Mouse (Mus musculus) forebrain, embryonic 14.5 days (tissue): ENCODE results near the gene Zfp82. TPM values are rescaled to one million over a fixed set of nuclear protein-coding genes. Genes with fewer than 3 reads are reported as not detected.
"Not testable (repeated sequence)": the region's sequence is repeated elsewhere in the genome, so short reads cannot be mapped to it uniquely, and the experiment has no call there.

Experiments
- ATAC-seq: fragments of 200-750 bp; cut with Nextera tagmentation; 2 replicates; pipeline ENCODE4 v1.8.0; 2017; ENCODE audit warnings: mild to moderate bottlenecking, moderate library complexity
- DNase-seq: peaks from one replicate; pipeline ENCODE4 v3.0.0-alpha.2; 2015; ENCODE audit warnings: low spot score
- H3K27ac ChIP-seq: fragments of 300-500 bp; sonication (generic); 2 replicates; pipeline ENCODE4 v1.5.1; 2014; ENCODE audit warnings: low read depth, mild to moderate bottlenecking, control low read depth, low read length, moderate library complexity
- H3K27me3 ChIP-seq: fragments of 300-500 bp; sonication (generic); replicated peaks from 2 replicates; pipeline ENCODE4 v1.6.1; 2014; ENCODE audit warnings: low read length, control low read depth, mixed read lengths; ENCODE audit not compliant: control insufficient read depth, insufficient read depth
- H3K36me3 ChIP-seq: fragments of 300-500 bp; sonication (generic); 2 replicates; pipeline ENCODE4 v1.6.1; 2014; ENCODE audit warnings: low read length, control low read depth; ENCODE audit not compliant: control insufficient read depth, insufficient read depth
- H3K4me1 ChIP-seq: fragments of 300-500 bp; sonication (generic); 2 replicates; pipeline ENCODE4 v1.6.1; 2014; ENCODE audit warnings: antibody characterized with exemption, low read length, control low read depth; ENCODE audit not compliant: control insufficient read depth, insufficient read depth
- H3K4me2 ChIP-seq: fragments of 300-500 bp; sonication (generic); 2 replicates; pipeline ENCODE4 v1.6.1; 2014; ENCODE audit warnings: mild to moderate bottlenecking, control low read depth, low read length
- H3K4me3 ChIP-seq: fragments of 300-500 bp; sonication (generic); 2 replicates; pipeline ENCODE4 v1.5.1; 2014; ENCODE audit warnings: low read depth, low read length, control low read depth
- H3K9ac ChIP-seq: fragments of 300-500 bp; sonication (generic); 2 replicates; pipeline ENCODE4 v1.6.1; 2014; ENCODE audit warnings: mild to moderate bottlenecking, low read length, control low read depth, moderate library complexity
- H3K9me3 ChIP-seq: fragments of 300-500 bp; sonication (generic); replicated peaks from 2 replicates; pipeline ENCODE4 v1.6.1; 2016; ENCODE audit warnings: low read length, control low read depth, mixed read lengths; ENCODE audit not compliant: control insufficient read depth
- WGBS: fragments of 180-500 bp; shearing (Covaris S2); extraction: QIAGEN DNeasy Blood & Tissue Kit; methylation state at CpG from one replicate; pipeline ENCODE4 v1.1.7; 2014; 5-methylcytosine and 5-hydroxymethylcytosine counted together
- polyA plus RNA-seq: library from polyadenylated mRNA; unstranded; fragments of >200 nt; fragmentation: Nextera tagmentation; extraction: Ambion mirVana; gene quantifications from 2 replicates; pipeline ENCODE4 v1.2.1, GENCODE M21; 2014

Gene Zfp82
- 13.6 and 13.8 TPM in 2 replicates for polyA plus RNA-seq

- WGBS: under 1% methylated on average over 50 of the region's 50 CpGs
- Histone ChIP-seq H3K9me3 (no peaks in the 10 kb centered on the region), H3K4me3 (peak within 1 kb of the TSS; percentile 77), H3K9ac (peak within 1 kb of the TSS; percentile 87), H3K27ac (peak within 1 kb of the TSS; percentile 68), H3K27me3 (no peaks in the 10 kb centered on the region), H3K4me2 (peak within 1 kb of the TSS; percentile 93), H3K4me1 (peaks cover 5% of the 10 kb centered on the region; the same call in 1 of the 2 replicates), H3K36me3 (peaks cover 28% of the 10 kb centered on the region)
- peak; percentile 93 for DNase-seq
- ATAC-seq: peak; percentile 94
These were observed at the start of gene Zfp82 for GRCm38 (mm10) chr7:30072146-30073028. Gene Zfp82 (minus strand): TSS chr7:30072900.

GRCm38 (mm10) chr7:30122188-30122530 is 49.5 kb upstream of the Zfp82 start:
- ATAC-seq: peak; percentile 50
- no peaks in the 10 kb centered on the region for H3K27me3 ChIP-seq
- 10% methylated on average over 15 of the region's 15 CpGs for WGBS

GRCm38 (mm10) chr7:30121308-30122187 is 48.8 kb upstream of the Zfp82 start, which contains the start of gene Zfp382:
Gene Zfp382 (plus strand): TSS chr7:30121942.
- DNase-seq: peak; percentile 95
- Histone ChIP-seq H3K9me3 (no peaks in the 10 kb centered on the region), H3K4me1 (0 out of 2 replicates have a peak, but pooled peaks cover 3% of the 10 kb centered on the region), H3K27ac (peak within 1 kb of the TSS; percentile 76), H3K36me3 (peaks cover 11% of the 10 kb centered on the region; the same call in 1 of the 2 replicates), H3K4me3 (peak within 1 kb of the TSS; percentile 74), H3K4me2 (peak within 1 kb of the TSS; percentile 66), H3K9ac (peak within 1 kb of the TSS; percentile 83), H3K27me3 (no peaks in the 10 kb centered on the region)
- under 1% methylated on average over 61 of the region's 61 CpGs for WGBS
- peak; percentile 99 for ATAC-seq

More at GRCm38 (mm10) chr7:30122188-30122530, 49.5 kb upstream of the Zfp82 start:
- Histone ChIP-seq H3K4me2 (peak overlapping the region; percentile 66), H3K9me3 (no peaks in the 10 kb centered on the region), H3K36me3 (peaks cover 17% of the 10 kb centered on the region; the same call in 1 of the 2 replicates), H3K4me1 (0 out of 2 replicates have a peak, but pooled peaks cover 3% of the 10 kb centered on the region), H3K9ac (peak overlapping the region; percentile 83), H3K4me3 (peak overlapping the region; percentile 74), H3K27ac (peak overlapping the region; percentile 76)
- peak; percentile 47 for DNase-seq

- ATAC-seq, H3K4me3 ChIP-seq, DNase-seq, H3K27ac ChIP-seq, H3K36me3 ChIP-seq, H3K9me3 ChIP-seq, H3K4me1 ChIP-seq, H3K4me2 ChIP-seq, H3K9ac ChIP-seq, H3K27me3 ChIP-seq: not testable (repeated sequence)
- 92% methylated on average over 12 of the region's 12 CpGs for WGBS
These were observed 45.2 kb upstream of the Zfp82 start for GRCm38 (mm10) chr7:30117935-30118334.

GRCm38 (mm10) chr7:30116076-30116475 is 43.4 kb upstream of the Zfp82 start:
- H3K27me3 ChIP-seq: no peaks in the 10 kb centered on the region
- ATAC-seq (no peak), DNase-seq (no peak)
- no peak overlapping the region for H3K4me3 ChIP-seq
- no peaks in the 10 kb centered on the region for H3K36me3 ChIP-seq
- H3K4me1 ChIP-seq: no peaks in the 10 kb centered on the region
- H3K4me2 ChIP-seq: no peak overlapping the region
- WGBS: 96% methylated on average over 5 of the region's 5 CpGs
- no peak overlapping the region for H3K9ac ChIP-seq
- no peak overlapping the region for H3K27ac ChIP-seq
- no peaks in the 10 kb centered on the region for H3K9me3 ChIP-seq

GRCm38 (mm10) chr7:30099297-30099696 is 26.6 kb upstream of the Zfp82 start:
- H3K4me3 ChIP-seq: no peak overlapping the region
- H3K27ac ChIP-seq: peak overlapping the region; percentile 41; the same call in 1 of the 2 replicates
- H3K4me2 ChIP-seq: no peak overlapping the region
- ATAC-seq (no peak), DNase-seq (peak; percentile 74)
- peaks cover 8% of the 10 kb centered on the region; the same call in 1 of the 2 replicates for H3K9me3 ChIP-seq
- no peak overlapping the region for H3K9ac ChIP-seq
- WGBS: 87% methylated on average over 13 of the region's 13 CpGs
- peaks cover 6% of the 10 kb centered on the region for H3K4me1 ChIP-seq
- H3K36me3 ChIP-seq: peaks cover 45% of the 10 kb centered on the region
- H3K27me3 ChIP-seq: no peaks in the 10 kb centered on the region

GRCm38 (mm10) chr7:30095551-30096125 is 22.9 kb upstream of the Zfp82 start:
- Histone ChIP-seq H3K9me3 (no peaks in the 10 kb centered on the region), H3K4me1 (peaks cover 8% of the 10 kb centered on the region), H3K27ac (peak overlapping the region; percentile 99; the same call in 1 of the 2 replicates), H3K9ac (peak overlapping the region; percentile 88), H3K4me2 (peak overlapping the region; percentile 71), H3K36me3 (peaks cover 15% of the 10 kb centered on the region), H3K27me3 (no peaks in the 10 kb centered on the region), H3K4me3 (peak overlapping the region; percentile 63)
- ATAC-seq (no peak), DNase-seq (peak; percentile 22)
- 2% methylated on average over 5 of the region's 5 CpGs for WGBS
